Mouse (Mus musculus) hindbrain, embryonic 11.5 days (tissue): ENCODE measurements around the gene Lipa. TPM values are rescaled to one million over a fixed set of nuclear protein-coding genes. Genes with fewer than 3 reads are reported as not detected.
A peak's percentile ranks its signal among the peaks of the same experiment; 100 is the strongest.

ENCODE experiments used
- ATAC-seq: fragments of 200-750 bp; cut with Nextera tagmentation; 2 replicates; pipeline ENCODE4 v1.8.0; 2017; ENCODE audit warnings: mild to moderate bottlenecking, moderate TSS enrichment, moderate library complexity; ENCODE audit not compliant: low FRiP score
- DNase-seq: peaks from one replicate; pipeline ENCODE4 v3.0.0-alpha.2; 2015; ENCODE audit warnings: low spot score
- H3K27ac ChIP-seq: fragments of 300-500 bp; sonication (generic); 2 replicates; pipeline ENCODE4 v1.5.1; 2014; ENCODE audit warnings: mild to moderate bottlenecking, low read depth, low read length
- H3K27me3 ChIP-seq: fragments of 300-500 bp; sonication (generic); 2 replicates; pipeline ENCODE4 v1.6.1; 2014; ENCODE audit warnings: mild to moderate bottlenecking, low read length, moderate library complexity, mixed read lengths; ENCODE audit not compliant: control insufficient read depth, insufficient read depth
- H3K36me3 ChIP-seq: fragments of 300-500 bp; sonication (generic); 2 replicates; pipeline ENCODE4 v1.6.1; 2014; ENCODE audit warnings: mild to moderate bottlenecking, low read length, moderate library complexity, mixed read lengths; ENCODE audit not compliant: control insufficient read depth, insufficient read depth
- H3K4me1 ChIP-seq: fragments of 300-500 bp; sonication (generic); replicated peaks from 2 replicates; pipeline ENCODE4 v1.6.1; 2014; ENCODE audit warnings: low read length, mixed read lengths; ENCODE audit not compliant: control insufficient read depth, insufficient read depth
- H3K4me2 ChIP-seq: fragments of 300-500 bp; sonication (generic); replicated peaks from 2 replicates; pipeline ENCODE4 v1.6.1; 2014; ENCODE audit warnings: mild to moderate bottlenecking, low read depth, low read length
- H3K4me3 ChIP-seq: fragments of 300-500 bp; sonication (generic); 2 replicates; pipeline ENCODE4 v1.5.1; 2014; ENCODE audit warnings: low read depth, low read length
- H3K9ac ChIP-seq: fragments of 300-500 bp; sonication (generic); 2 replicates; pipeline ENCODE4 v1.6.1; 2014; ENCODE audit warnings: low read depth, low read length
- H3K9me3 ChIP-seq: fragments of 300-500 bp; sonication (generic); 2 replicates; pipeline ENCODE4 v1.6.1; 2016; ENCODE audit warnings: low read length; ENCODE audit not compliant: control insufficient read depth
- WGBS: fragments of 180-500 bp; shearing (Covaris S2); extraction: QIAGEN DNeasy Blood & Tissue Kit; methylation state at CpG from one replicate; pipeline ENCODE4 v1.1.7; 2014; 5-methylcytosine and 5-hydroxymethylcytosine counted together
- polyA plus RNA-seq: library from polyadenylated mRNA; unstranded; fragments of >200 nt; fragmentation: Nextera tagmentation; extraction: Ambion mirVana; gene quantifications from 2 replicates; pipeline ENCODE4 v1.2.1, GENCODE M21; 2014

Gene Lipa
- polyA plus RNA-seq, 1 experiment from 2014 or later, result 27.3 TPM

- H3K36me3 ChIP-seq, result no peaks in the 10 kb centered on the region
- H3K9me3 ChIP-seq, result no peaks in the 10 kb centered on the region
- ATAC-seq (no peak), DNase-seq (no peak)
- H3K4me3 ChIP-seq, result no peak overlapping the region
- H3K27me3 ChIP-seq, result no peaks in the 10 kb centered on the region
- no peaks in the 10 kb centered on the region for H3K4me1 ChIP-seq
- no peak overlapping the region for H3K9ac ChIP-seq
- H3K4me2 ChIP-seq, result no peak overlapping the region
- H3K27ac ChIP-seq, result no peak overlapping the region
These were observed 26.8 kb upstream of the Lipa start for GRCm38 (mm10) chr19:34554061-34554460.

DNA sequence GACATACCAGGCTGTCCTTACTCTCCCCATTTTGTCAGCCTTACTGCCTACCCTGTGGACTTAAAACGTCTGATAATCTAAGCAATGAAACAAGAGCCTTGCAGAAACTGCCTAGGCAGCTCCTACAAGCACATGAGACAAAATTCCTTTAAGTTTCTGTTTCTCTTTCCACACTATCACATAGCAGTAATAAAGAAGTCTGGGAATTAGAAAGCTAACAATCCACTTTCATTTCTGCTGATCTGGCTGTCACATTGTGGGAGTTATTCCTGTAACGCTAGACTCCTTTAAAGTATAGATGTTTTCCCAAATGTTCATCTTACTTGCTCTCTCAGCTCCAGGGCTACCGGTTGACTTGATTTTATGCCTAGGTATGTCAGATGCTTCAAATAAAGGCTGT is 26.2 kb upstream of the Lipa start:
- H3K9me3 ChIP-seq, result no peaks in the 10 kb centered on the region
- H3K4me1 ChIP-seq, result no peaks in the 10 kb centered on the region
- DNase-seq (no peak), ATAC-seq (no peak)
- no peak overlapping the region for H3K9ac ChIP-seq
- 81% methylated on average over 3 of the region's 3 CpGs for whole genome bisulfite sequencing
- H3K36me3 ChIP-seq, result no peaks in the 10 kb centered on the region
- no peak overlapping the region for H3K27ac ChIP-seq
- no peak overlapping the region for H3K4me3 ChIP-seq
- H3K4me2 ChIP-seq, result no peak overlapping the region
- no peaks in the 10 kb centered on the region for H3K27me3 ChIP-seq

DNA sequence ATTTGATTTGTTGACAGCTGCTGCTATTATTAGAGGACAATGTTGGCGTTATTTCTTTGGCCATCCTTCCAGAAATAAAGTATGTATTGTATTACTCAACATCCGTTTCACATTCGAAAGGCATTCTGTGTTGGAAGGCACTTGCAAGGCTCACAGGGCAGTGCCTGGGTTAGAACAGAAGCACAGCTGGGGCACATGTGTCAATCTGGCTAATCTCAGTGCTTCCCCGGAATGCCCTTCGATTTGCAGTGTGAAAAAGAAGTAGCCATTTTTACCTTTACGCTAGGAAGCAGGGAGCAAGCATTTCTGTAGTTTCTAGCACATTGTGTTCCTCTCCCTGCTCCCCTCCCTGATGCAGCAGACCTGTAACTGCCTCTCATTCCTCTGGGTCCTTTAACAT is 25.7 kb upstream of the Lipa start:
- no peak overlapping the region for H3K4me2 ChIP-seq
- no peak for DNase-seq
- no peaks in the 10 kb centered on the region for H3K4me1 ChIP-seq
- no peaks in the 10 kb centered on the region for H3K9me3 ChIP-seq
- ATAC-seq, result no peak
- no peak overlapping the region for H3K9ac ChIP-seq
- 78% methylated on average over 6 of the region's 6 CpGs for WGBS
- no peaks in the 10 kb centered on the region for H3K27me3 ChIP-seq
- no peak overlapping the region for H3K4me3 ChIP-seq
- no peak overlapping the region for H3K27ac ChIP-seq
- no peaks in the 10 kb centered on the region for H3K36me3 ChIP-seq

DNA sequence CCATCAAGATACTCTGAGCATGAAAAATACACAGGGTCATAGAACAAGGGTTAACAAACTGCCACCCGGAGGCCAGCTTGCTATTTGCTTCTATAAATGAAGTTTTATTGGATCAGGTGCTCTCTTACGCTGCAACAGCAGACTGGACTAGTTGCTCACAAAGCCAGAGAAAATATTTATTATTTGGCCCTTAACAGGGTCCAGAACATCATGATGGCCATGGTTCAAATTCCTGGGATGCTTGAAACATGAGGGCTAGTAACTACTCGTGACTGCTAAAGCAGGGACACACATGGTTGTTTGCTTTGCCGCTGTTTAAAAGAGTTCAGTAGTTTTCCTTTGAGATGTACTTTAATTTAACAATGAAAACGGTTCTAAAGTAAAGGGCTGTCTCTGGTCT is 24.7 kb upstream of the Lipa start:
- no peaks in the 10 kb centered on the region for H3K4me1 ChIP-seq
- no peak for DNase-seq
- WGBS, result 78% methylated on average over 5 of the region's 5 CpGs

GRCm38 (mm10) chr19:34550534-34551223 is 23.4 kb upstream of the Lipa start, which contains the start of gene Ifit2:
Ifit2 (plus strand) TSS chr19:34550694.
- WGBS, result 2% methylated on average over 22 of the region's 22 CpGs
- no peaks in the 10 kb centered on the region for H3K36me3 ChIP-seq
- H3K27me3 ChIP-seq, result no peaks in the 10 kb centered on the region
- DNase-seq (peak; percentile 84), ATAC-seq (peak; percentile 95)
- peak within 1 kb of the TSS; percentile 40 for H3K9ac ChIP-seq
- H3K4me1 ChIP-seq, result no peaks in the 10 kb centered on the region
- H3K9me3 ChIP-seq, result no peaks in the 10 kb centered on the region
- H3K4me3 ChIP-seq, result peak within 1 kb of the TSS; percentile 33
- peak within 1 kb of the TSS; percentile 55 for H3K4me2 ChIP-seq
- no peak within 1 kb of the TSS for H3K27ac ChIP-seq

More for the DNA sequence above, 24.7 kb upstream of the Lipa start:
- Histone ChIP-seq H3K9ac (no peak overlapping the region), H3K4me3 (no peak overlapping the region), H3K9me3 (no peaks in the 10 kb centered on the region), H3K27me3 (no peaks in the 10 kb centered on the region), H3K4me2 (no peak overlapping the region), H3K36me3 (no peaks in the 10 kb centered on the region), H3K27ac (no peak overlapping the region)
- ATAC-seq, result no peak

DNA sequence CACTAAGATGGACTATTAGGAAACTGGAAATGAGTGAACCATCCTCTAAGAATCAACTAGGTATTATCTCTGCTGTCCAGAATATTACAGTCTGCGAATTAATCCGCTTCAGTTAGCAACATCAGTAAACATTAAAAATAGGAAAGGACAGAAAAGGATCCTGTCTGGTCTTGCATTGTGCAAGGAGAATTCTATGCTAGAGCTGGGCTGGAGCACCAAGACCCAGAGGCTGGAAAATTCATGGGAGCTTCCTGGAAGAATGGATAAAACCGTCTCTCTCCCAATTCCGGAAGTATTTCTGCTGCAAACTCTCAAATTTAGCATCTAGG is 22.9 kb upstream of the Lipa start:
- H3K4me1 ChIP-seq, result no peaks in the 10 kb centered on the region
- H3K36me3 ChIP-seq, result no peaks in the 10 kb centered on the region
- DNase-seq, result no peak
- peak overlapping the region; percentile 40 for H3K9ac ChIP-seq
- H3K4me3 ChIP-seq, result peak overlapping the region; percentile 33
- WGBS, result 36% methylated on average over 4 of the region's 4 CpGs
- H3K4me2 ChIP-seq, result peak overlapping the region; percentile 55
- H3K27me3 ChIP-seq, result no peaks in the 10 kb centered on the region
- no peak overlapping the region for H3K27ac ChIP-seq
- ATAC-seq, result 0 out of 2 replicates have a peak, but pooled peaks have one; percentile 31
- no peaks in the 10 kb centered on the region for H3K9me3 ChIP-seq

GRCm38 (mm10) chr19:34547976-34548375 is 20.7 kb upstream of the Lipa start:
- Histone ChIP-seq H3K9me3 (no peaks in the 10 kb centered on the region), H3K4me1 (no peaks in the 10 kb centered on the region), H3K9ac (no peak overlapping the region), H3K27ac (no peak overlapping the region), H3K36me3 (no peaks in the 10 kb centered on the region), H3K27me3 (no peaks in the 10 kb centered on the region), H3K4me2 (no peak overlapping the region), H3K4me3 (no peak overlapping the region)
- ATAC-seq (no peak), DNase-seq (peak; percentile 85)
- 27% methylated on average over 7 of the region's 7 CpGs for WGBS

DNA sequence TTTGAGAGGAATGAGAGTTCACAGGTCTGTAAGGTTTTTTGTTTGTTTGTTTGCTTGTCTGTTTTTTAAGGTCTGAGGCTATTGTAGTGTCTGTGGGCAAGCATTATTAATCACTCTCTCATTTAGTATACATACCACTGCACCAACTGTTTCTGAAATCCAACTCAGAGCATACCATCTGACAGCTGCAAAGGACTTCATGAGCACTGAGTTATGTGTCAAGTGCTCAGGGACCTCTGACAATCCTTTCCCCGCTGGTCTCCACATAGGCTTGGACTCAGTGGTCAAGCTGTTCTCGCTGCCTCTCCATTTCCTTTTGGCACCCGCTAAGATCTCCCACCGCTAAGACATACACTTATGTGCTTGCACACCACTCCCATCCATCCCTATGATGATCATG is 18.9 kb upstream of the Lipa start:
- ATAC-seq, result no peak
- no peak for DNase-seq
- Histone ChIP-seq H3K27ac (no peak overlapping the region), H3K9me3 (no peaks in the 10 kb centered on the region), H3K4me2 (no peak overlapping the region), H3K9ac (no peak overlapping the region), H3K27me3 (no peaks in the 10 kb centered on the region), H3K4me3 (no peak overlapping the region), H3K4me1 (no peaks in the 10 kb centered on the region), H3K36me3 (no peaks in the 10 kb centered on the region)
- WGBS, result 88% methylated on average over 4 of the region's 4 CpGs

DNA sequence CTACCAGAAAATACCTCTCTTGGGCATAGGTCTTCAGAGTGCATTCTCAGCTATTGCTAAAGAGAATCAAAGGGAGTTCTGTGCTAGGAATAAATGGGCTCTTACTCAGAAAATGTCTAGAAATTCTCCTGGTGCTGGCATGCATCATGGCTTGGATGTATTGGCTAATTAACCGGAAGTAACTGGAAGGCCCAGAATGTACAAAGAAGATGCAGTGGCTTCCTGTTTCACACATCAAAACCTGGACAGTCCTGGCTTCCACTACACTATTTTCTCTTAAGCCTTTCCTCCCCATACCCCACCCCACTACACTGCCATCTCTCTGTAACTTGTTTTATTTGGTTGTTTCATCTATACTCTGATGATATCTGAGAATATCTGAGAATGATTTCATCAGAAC is 12.1 kb upstream of the Lipa start:
- H3K36me3 ChIP-seq, result no peaks in the 10 kb centered on the region
- no peak overlapping the region for H3K4me3 ChIP-seq
- H3K4me2 ChIP-seq, result no peak overlapping the region
- H3K27me3 ChIP-seq, result no peaks in the 10 kb centered on the region
- WGBS, result 87% methylated on average over 1 of the region's 1 CpGs
- no peak overlapping the region for H3K9ac ChIP-seq
- DNase-seq (no peak), ATAC-seq (no peak)
- no peaks in the 10 kb centered on the region for H3K4me1 ChIP-seq
- H3K27ac ChIP-seq, result no peak overlapping the region
- H3K9me3 ChIP-seq, result no peaks in the 10 kb centered on the region
